Mouse (Mus musculus) intestine, postnatal 0 days (tissue): ENCODE measurements around the gene Nucb1. TPM values are rescaled to one million over a fixed set of nuclear protein-coding genes. Genes with fewer than 3 reads are reported as not detected.
"Not testable (repeated sequence)": the region's sequence is repeated elsewhere in the genome, so short reads cannot be mapped to it uniquely, and the experiment has no call there.

Source experiments
- ATAC-seq: fragments of 200-750 bp; cut with Nextera tagmentation; 2 replicates; pipeline ENCODE4 v1.8.0; 2017; ENCODE audit warnings: mild to moderate bottlenecking, moderate TSS enrichment, moderate library complexity
- H3K27ac ChIP-seq: fragments of 300-500 bp; sonication (generic); 2 replicates; pipeline ENCODE4 v1.5.1; 2014; ENCODE audit warnings: mild to moderate bottlenecking, low read depth, low read length, moderate library complexity
- H3K27me3 ChIP-seq: fragments of 300-500 bp; sonication (generic); replicated peaks from 2 replicates; pipeline ENCODE4 v1.6.1; 2014; ENCODE audit warnings: low read length, mixed read lengths; ENCODE audit not compliant: control insufficient read depth, insufficient read depth
- H3K36me3 ChIP-seq: fragments of 300-500 bp; sonication (generic); 2 replicates; pipeline ENCODE4 v1.6.1; 2014; ENCODE audit warnings: mild to moderate bottlenecking, moderate library complexity; ENCODE audit not compliant: control insufficient read depth, insufficient read depth
- H3K4me1 ChIP-seq: fragments of 300-500 bp; sonication (generic); replicated peaks from 2 replicates; pipeline ENCODE4 v1.6.1; 2014; ENCODE audit warnings: antibody characterized with exemption, low read length, mixed read lengths; ENCODE audit not compliant: control insufficient read depth, insufficient read depth
- H3K4me2 ChIP-seq: fragments of 300-500 bp; sonication (generic); replicated peaks from 2 replicates; pipeline ENCODE4 v1.6.1; 2014; ENCODE audit warnings: low read depth, mild to moderate bottlenecking, moderate library complexity
- H3K4me3 ChIP-seq: fragments of 300-500 bp; sonication (generic); 2 replicates; pipeline ENCODE4 v1.5.1; 2014; ENCODE audit warnings: low read depth, low read length
- H3K9ac ChIP-seq: fragments of 300-500 bp; sonication (generic); 2 replicates; pipeline ENCODE4 v1.6.1; 2014; ENCODE audit warnings: mild to moderate bottlenecking, low read depth, low read length
- H3K9me3 ChIP-seq: fragments of 300-500 bp; sonication (generic); 2 replicates; pipeline ENCODE4 v1.6.1; 2016; ENCODE audit warnings: mixed run types; ENCODE audit not compliant: control insufficient read depth
- CTCF ChIP-seq: sonication (generic); IDR thresholded peaks from 2 replicates; pipeline ENCODE4 v1.5.1; 2016; ENCODE audit warnings: low read depth, mild to moderate bottlenecking, control low read depth, antibody characterized with exemption, moderate library complexity
- WGBS: fragments of 180-500 bp; shearing (Covaris S2); extraction: QIAGEN DNeasy Blood & Tissue Kit; methylation state at CpG from one replicate; pipeline ENCODE4 v1.1.7; 2014; 5-methylcytosine and 5-hydroxymethylcytosine counted together
- polyA plus RNA-seq: library from polyadenylated mRNA; unstranded; fragments of >200 nt; fragmentation: Nextera tagmentation; extraction: Ambion mirVana; gene quantifications from 2 replicates; pipeline ENCODE4 v1.2.1, GENCODE M21; 2015

The Nucb1 gene
- polyA plus RNA-seq, 1 experiment from 2014 or later = 199 TPM

DNA sequence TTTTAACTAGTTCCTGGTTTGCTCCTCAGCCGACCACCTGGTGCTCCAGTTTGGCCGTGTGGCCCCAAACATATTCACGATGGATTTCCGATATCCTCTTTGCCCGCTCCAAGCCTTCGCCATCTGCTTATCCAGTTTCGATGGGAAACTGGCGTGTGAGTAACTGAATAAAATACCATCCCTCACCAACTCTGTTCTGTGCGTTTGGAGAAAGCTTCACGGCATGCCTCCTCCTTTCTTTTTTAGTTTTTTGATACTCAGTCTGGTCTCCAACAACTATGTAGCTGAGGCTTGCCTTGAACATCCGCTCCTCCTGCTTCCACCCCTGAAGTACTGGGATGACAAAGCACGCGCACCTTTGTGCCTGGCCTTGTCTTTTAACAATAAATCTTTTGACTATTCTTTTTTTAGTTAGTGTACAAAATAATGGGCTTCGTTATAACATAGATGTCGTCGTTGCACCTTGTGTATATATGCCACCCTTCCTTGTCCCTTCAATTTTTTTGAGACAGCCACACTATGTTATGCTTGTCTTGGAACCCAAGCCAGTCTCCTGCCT, 12.1 kb upstream of the Nucb1 start:
- WGBS = 56% methylated on average over 16 of the region's 16 CpGs
- peak overlapping the region; percentile 51 for H3K4me3 ChIP-seq
- peaks cover 8% of the 10 kb centered on the region; the same call in 1 of the 2 replicates for H3K36me3 ChIP-seq
- no peak for TF ChIP-seq CTCF
- H3K4me2 ChIP-seq = peak overlapping the region; percentile 71
- H3K27ac ChIP-seq = no peak overlapping the region
- peaks cover 8% of the 10 kb centered on the region for H3K4me1 ChIP-seq
- H3K9me3 ChIP-seq = no peaks in the 10 kb centered on the region
- no peaks in the 10 kb centered on the region for H3K27me3 ChIP-seq
- no peak for ATAC-seq
- H3K9ac ChIP-seq = no peak overlapping the region

GRCm38 (mm10) chr7:45521728-45522184, 11.6 kb upstream of the Nucb1 start:
- H3K9me3 ChIP-seq = no peaks in the 10 kb centered on the region
- TF ChIP-seq CTCF = peak; percentile 47; the same call in 1 of the 2 replicates
- H3K27me3 ChIP-seq = no peaks in the 10 kb centered on the region
- WGBS = under 1% methylated on average over 28 of the region's 28 CpGs
- H3K4me2 ChIP-seq = peak overlapping the region; percentile 71
- H3K4me1 ChIP-seq = peaks cover 8% of the 10 kb centered on the region
- peak overlapping the region; percentile 60 for H3K9ac ChIP-seq
- H3K4me3 ChIP-seq = peak overlapping the region; percentile 51
- H3K36me3 ChIP-seq = peaks cover 8% of the 10 kb centered on the region; the same call in 1 of the 2 replicates
- H3K27ac ChIP-seq = peak overlapping the region; percentile 74
- no peak; the same call in 1 of the 2 replicates for ATAC-seq

GRCm38 (mm10) chr7:45520605-45521004, 10.4 kb upstream of the Nucb1 start:
- H3K9me3 ChIP-seq = no peaks in the 10 kb centered on the region
- H3K36me3 ChIP-seq = peaks cover 8% of the 10 kb centered on the region; the same call in 1 of the 2 replicates
- peaks cover 8% of the 10 kb centered on the region for H3K4me1 ChIP-seq
- no peak overlapping the region for H3K27ac ChIP-seq
- no peak for TF ChIP-seq CTCF
- no peaks in the 10 kb centered on the region for H3K27me3 ChIP-seq
- ATAC-seq = no peak
- H3K4me2 ChIP-seq = no peak overlapping the region
- no peak overlapping the region for H3K4me3 ChIP-seq
- WGBS = 89% methylated on average over 7 of the region's 7 CpGs
- no peak overlapping the region for H3K9ac ChIP-seq

GRCm38 (mm10) chr7:45519345-45520120, 9.3 kb upstream of the Nucb1 start:
- no peak for TF ChIP-seq CTCF
- Histone ChIP-seq H3K4me2 (peak overlapping the region; percentile 18), H3K27ac (no peak overlapping the region), H3K9me3 (no peaks in the 10 kb centered on the region), H3K27me3 (no peaks in the 10 kb centered on the region), H3K36me3 (peaks cover 8% of the 10 kb centered on the region; the same call in 1 of the 2 replicates), H3K9ac (no peak overlapping the region), H3K4me1 (0 out of 2 replicates have a peak, but pooled peaks cover 3% of the 10 kb centered on the region), H3K4me3 (no peak overlapping the region)
- 51% methylated on average over 8 of the region's 8 CpGs for WGBS
- ATAC-seq = peak; percentile 57

DNA sequence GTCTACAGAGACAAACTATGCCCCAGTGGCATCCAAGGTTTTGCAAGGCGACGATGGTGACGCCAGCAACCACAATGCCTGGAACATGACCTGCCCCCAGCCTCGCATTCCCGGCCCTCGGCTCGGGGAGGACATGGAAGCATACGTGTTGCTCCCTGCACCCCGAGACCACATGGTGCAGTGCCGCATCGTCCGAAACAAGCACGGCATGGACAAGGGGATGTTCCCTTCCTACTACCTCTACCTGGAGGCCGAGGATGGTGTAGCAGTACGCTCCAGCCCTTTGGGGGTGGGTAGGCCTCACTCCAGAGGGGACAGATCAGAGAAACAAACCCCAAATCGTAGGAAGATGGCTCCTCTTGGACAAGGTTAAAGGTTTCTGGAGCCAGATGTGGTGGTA, 8.4 kb upstream of the Nucb1 start:
- no peaks in the 10 kb centered on the region for H3K9me3 ChIP-seq
- peaks cover 5% of the 10 kb centered on the region; the same call in 1 of the 2 replicates for H3K36me3 ChIP-seq
- H3K27ac ChIP-seq = no peak overlapping the region
- no peak overlapping the region for H3K9ac ChIP-seq
- 94% methylated on average over 16 of the region's 16 CpGs for WGBS
- 0 out of 2 replicates have a peak, but pooled peaks cover 2% of the 10 kb centered on the region for H3K4me1 ChIP-seq
- TF ChIP-seq CTCF = no peak
- H3K27me3 ChIP-seq = no peaks in the 10 kb centered on the region
- no peak overlapping the region for H3K4me3 ChIP-seq
- no peak for ATAC-seq
- no peak overlapping the region for H3K4me2 ChIP-seq

DNA sequence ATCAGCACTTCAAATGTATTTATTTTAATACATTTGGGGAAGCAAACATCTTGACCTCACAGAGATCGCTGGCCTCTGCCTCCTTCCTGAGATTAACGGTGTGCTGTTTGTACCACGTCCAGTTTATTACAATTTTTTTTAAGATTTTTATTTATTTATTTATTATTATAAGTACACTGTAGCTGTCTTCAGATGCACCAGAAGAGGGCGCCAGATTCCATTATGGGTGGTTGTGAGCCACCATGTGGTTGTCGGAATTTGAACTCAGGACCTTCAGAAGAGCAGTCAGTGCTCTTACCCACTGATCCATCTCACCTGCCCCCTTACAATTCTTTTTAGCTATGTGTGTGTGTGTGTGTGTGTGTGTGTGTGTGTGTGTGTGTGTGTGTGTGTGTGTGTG, 6.6 kb upstream of the Nucb1 start:
- H3K9me3 ChIP-seq, H3K27me3 ChIP-seq, H3K4me2 ChIP-seq, H3K27ac ChIP-seq, H3K4me1 ChIP-seq, H3K9ac ChIP-seq, ATAC-seq, H3K36me3 ChIP-seq, H3K4me3 ChIP-seq: not testable (repeated sequence)
- WGBS = 68% methylated on average over 5 of the region's 5 CpGs
- TF ChIP-seq CTCF = peak; percentile 52
